Mouse (Mus musculus) retina, embryonic 14.5 days (tissue): Measurements from ENCODE around the gene Gm42688.

Source experiments
- DNase-seq: peaks from one replicate; pipeline ENCODE4 v3.0.0-alpha.2; 2015; ENCODE audit warnings: low spot score

Gene Gm42688

GRCm38 (mm10) chr6:83117616-83118015 is 16.2 kb downstream of the Gm42688 start:
- DNase-seq, result no peak

- DNase-seq, result no peak
Measured at GRCm38 (mm10) chr6:83118369-83118768, 17.0 kb downstream of the Gm42688 start.

GRCm38 (mm10) chr6:83118825-83119733 is 17.7 kb downstream of the Gm42688 start:
- no peak for DNase-seq

GRCm38 (mm10) chr6:83119734-83120051 is 18.3 kb downstream of the Gm42688 start:
- no peak for DNase-seq

- DNase-seq, result peak; percentile 98
Measured at GRCm38 (mm10) chr6:83120930-83121862, 19.8 kb downstream of the Gm42688 start, which contains the start of gene Wbp1. Wbp1 (minus strand) TSS chr6:83121559.

GRCm38 (mm10) chr6:83121863-83122710 is 20.7 kb downstream of the Gm42688 start:
- no peak for DNase-seq

GRCm38 (mm10) chr6:83122961-83123360 is 21.5 kb downstream of the Gm42688 start:
- DNase-seq, result no peak

- peak; percentile 97 for DNase-seq
Measured at GRCm38 (mm10) chr6:83124851-83125312, 23.5 kb downstream of the Gm42688 start.

- DNase-seq, result no peak
Measured at GRCm38 (mm10) chr6:83125331-83125730, 23.9 kb downstream of the Gm42688 start, which contains the start of gene Ino80b. Ino80b (minus strand) TSS chr6:83125431.

GRCm38 (mm10) chr6:83127419-83127818 is 26.0 kb downstream of the Gm42688 start:
- DNase-seq, result no peak

- DNase-seq, result no peak
Measured at GRCm38 (mm10) chr6:83131469-83132034, 30.1 kb downstream of the Gm42688 start.

- DNase-seq, result no peak
Measured at GRCm38 (mm10) chr6:83132176-83132919, 30.9 kb downstream of the Gm42688 start.

- no peak for DNase-seq
Measured at GRCm38 (mm10) chr6:83134226-83134625, 32.8 kb downstream of the Gm42688 start.

- DNase-seq, result no peak
Measured at GRCm38 (mm10) chr6:83134951-83135513, 33.6 kb downstream of the Gm42688 start, which contains the start of gene Rtkn. Rtkn (plus strand) TSS chr6:83135463.

- DNase-seq, result no peak
Measured at GRCm38 (mm10) chr6:83135571-83136161, 34.2 kb downstream of the Gm42688 start.

GRCm38 (mm10) chr6:83136291-83136880 is 35.0 kb downstream of the Gm42688 start:
- DNase-seq, result peak; percentile 19

- peak; percentile 80 for DNase-seq
Measured at GRCm38 (mm10) chr6:83136881-83137575, 35.6 kb downstream of the Gm42688 start.

GRCm38 (mm10) chr6:83137576-83137950 is 36.1 kb downstream of the Gm42688 start:
- peak; percentile 83 for DNase-seq

GRCm38 (mm10) chr6:83138056-83138455 is 36.6 kb downstream of the Gm42688 start:
- DNase-seq, result peak; percentile 72
